Mouse (Mus musculus) G1E (cell line): ENCODE measurements at regions not wholly inside any gene's neighbourhood (a gene's known extent, or its start where the extent isn't known, plus 50 kb on each side); places are given as distances from the start of the nearest gene placed in this dataset.

Source experiments
- CTCF ChIP-seq: IDR thresholded peaks from 2 replicates; pipeline ENCODE4 v1.5.1; 2012; ENCODE audit warnings: low read depth, low read length, inconsistent platforms, mixed read lengths
- POLR2AphosphoS5 ChIP-seq: IDR thresholded peaks from 2 replicates; pipeline ENCODE4 v1.6.1; 2012; ENCODE audit warnings: low read depth, low read length, inconsistent platforms; ENCODE audit not compliant: insufficient replicate concordance

DNA sequence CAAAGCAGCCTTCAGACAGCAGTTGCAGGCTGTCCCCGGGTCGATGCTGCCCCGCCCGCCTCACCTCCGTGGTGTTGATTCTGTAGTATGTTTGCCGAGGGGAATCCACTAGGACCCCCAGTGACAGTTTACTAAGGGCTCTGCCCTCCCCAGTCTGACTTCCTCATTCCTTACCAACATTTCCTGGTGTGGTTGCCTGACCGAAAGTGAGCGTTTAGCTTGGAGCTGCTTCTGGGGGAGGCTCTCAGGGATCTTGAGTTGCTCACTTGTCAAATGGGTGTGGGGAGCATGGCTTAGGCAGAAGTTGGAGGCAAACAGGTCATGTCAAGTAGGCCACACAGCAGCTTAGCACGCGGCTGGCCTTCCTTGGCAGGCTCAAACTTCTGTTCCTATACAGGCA is 66.1 kb upstream of the Runx3 start:
- no peak for TF ChIP-seq CTCF
- no peak for TF ChIP-seq POLR2AphosphoS5
